Mouse (Mus musculus) ovary, postnatal 10 days (tissue): ENCODE measurements at regions not wholly inside any gene's neighbourhood (a gene's known extent, or its start where the extent isn't known, plus 50 kb on each side); places are given as distances from the start of the nearest gene placed in this dataset.

ENCODE experiments used
- DNase-seq: peaks from one replicate; pipeline ENCODE4 v3.0.0; 2022; ENCODE audit warnings: low spot score

DNA sequence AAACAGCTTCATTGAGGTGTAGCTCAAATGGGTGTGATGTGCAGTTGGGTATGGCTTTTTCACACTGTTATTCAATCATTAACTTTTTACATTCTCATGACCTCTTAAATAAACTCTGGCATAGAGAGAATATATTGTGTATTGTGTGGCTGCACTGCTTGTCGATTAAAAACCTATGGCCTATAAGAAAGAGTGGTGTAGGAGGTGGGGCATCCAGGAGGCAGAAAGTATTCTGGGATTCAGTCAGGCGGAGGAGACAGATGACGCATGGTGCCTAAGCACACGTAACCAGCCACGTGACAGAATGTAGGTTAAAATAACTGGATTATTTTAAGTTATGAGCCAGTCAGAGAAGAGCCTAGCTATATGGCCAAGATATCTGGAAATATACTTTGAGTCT lies 78.2 kb upstream of the Slc16a7 start:
- no peak for DNase-seq

DNA sequence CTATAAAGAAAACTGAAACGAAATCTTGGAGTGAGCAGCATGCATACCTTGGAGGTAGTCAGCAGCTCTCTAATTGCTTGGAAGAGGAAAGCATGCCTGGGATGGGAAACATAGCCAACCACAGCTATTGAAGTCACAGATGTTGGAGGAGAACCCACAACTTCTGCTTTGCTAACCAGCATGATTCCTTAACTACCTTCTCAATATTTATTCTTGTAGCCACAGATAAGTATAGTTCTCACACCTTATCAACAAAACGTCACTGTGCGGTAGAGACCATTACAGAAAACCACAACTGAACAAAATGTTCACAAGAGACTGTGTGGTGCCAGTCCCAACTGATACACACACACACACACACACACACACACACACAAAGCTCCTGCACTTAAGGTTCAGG lies 99.1 kb upstream of the Slc16a7 start:
- DNase-seq, result no peak

DNA sequence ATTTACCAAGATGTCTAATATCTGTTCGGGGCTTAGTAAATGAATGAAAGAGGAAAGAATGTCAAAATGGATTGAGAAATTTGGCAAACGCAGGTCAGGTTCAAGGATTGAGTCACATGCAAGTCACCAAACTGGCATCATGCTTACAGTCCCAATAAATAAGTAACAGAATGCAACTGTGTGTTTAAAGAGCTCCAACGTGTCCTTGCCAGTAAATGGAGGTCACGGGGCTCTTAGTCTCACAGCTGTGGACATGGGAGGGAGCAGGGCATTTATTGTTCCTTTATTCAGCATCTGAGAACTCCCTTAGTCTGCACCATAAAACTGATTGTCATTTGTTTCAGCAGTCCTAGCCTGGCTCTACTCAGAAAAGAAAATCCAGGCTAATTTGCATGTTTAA lies 101.1 kb upstream of the Slc16a7 start:
- DNase-seq, result no peak

DNA sequence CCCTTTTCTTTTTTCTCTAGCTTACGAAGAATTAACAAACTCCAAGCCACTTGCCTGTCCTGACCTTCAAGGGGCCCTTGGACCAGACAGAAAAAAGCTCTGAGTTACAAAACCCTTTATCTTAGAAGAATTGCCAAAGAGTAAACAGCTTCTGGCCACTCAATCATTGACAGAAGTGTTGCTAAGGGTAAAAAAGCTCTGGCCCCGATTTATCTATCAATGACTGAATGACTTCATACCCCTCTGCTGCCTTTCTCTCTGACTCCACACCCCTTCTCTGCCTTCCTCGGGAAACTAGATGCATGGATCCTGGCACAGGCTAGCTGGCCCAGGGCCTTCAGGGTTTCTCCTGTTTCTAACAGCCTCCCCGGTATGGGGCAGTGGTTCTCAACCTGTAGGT lies 105.2 kb upstream of the Slc16a7 start:
- no peak for DNase-seq

DNA sequence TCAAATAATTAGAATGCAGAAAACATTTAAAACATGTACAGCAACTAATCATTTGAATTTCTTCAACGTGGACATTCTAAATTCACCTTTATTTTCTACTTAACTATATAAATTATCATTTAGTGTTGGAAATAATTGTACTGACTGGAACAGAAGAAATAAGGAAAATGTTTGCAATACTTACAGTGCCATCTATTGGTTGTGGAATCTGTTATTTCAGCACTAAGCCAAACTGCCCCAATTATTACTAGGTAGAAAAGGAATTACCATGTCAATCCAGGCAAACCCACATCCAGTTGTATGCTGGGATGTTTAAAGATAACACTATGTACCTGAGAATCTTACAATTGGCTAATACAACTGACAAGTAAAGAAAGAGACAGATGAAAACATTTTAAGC lies 109.1 kb upstream of the Slc16a7 start:
- no peak for DNase-seq

DNA sequence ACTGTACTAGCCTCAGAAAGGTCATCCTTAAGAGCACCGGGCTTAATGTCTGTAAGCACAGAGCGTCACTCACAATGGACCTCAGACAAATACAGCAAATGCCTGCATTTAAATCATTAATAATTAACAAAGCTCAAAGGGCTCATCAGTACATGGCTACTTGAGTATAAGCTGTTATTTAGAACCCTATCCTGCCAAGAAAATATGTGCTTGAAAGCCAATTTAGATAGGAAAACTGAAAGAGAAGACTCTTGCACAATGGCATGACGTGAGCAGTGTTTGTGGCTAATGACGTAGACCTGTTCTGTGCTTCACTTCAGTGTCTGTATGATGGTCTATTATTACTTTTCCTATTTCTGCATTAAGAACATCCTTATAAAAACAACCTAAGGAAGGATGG lies 111.1 kb upstream of the Slc16a7 start:
- DNase-seq, result no peak

DNA sequence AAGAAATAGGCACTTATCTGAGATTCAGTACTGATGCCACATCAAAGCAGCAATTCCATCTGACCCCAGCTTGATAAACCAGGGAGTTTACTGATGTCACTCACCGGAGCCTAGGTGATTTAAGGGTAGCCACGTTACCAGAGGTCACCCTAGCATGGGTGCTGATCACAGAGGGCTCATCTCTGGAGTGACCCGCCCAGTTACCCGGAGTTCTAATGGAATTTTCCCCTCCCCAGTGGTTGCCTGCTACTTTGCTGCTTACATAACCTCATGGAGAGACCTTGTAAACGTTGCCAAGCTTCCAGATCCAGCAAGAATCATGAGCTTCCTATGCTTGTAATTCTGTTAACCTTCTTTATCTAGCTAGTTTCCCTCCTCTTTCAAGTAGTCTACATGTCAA lies 125.8 kb upstream of the Slc16a7 start:
- DNase-seq, result no peak

DNA sequence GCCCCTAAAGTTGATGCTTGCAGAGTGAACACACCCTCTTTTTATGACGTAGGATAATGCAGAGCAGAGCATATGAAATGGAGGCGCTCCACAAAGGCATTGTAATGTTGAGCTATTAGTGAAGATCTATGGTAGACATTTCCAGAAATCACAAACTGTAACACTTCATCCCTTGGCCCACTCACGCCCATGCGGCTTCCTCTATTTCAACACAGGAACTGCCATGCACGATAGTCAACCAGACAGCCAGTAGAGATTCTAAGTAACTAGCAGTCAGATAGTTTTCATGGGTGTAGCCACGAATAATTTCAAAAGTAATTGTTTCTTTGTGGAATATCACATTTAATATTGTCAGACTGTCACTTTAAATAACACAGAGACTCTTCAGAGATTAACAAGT lies 141.6 kb upstream of the Slc16a7 start:
- no peak for DNase-seq

DNA sequence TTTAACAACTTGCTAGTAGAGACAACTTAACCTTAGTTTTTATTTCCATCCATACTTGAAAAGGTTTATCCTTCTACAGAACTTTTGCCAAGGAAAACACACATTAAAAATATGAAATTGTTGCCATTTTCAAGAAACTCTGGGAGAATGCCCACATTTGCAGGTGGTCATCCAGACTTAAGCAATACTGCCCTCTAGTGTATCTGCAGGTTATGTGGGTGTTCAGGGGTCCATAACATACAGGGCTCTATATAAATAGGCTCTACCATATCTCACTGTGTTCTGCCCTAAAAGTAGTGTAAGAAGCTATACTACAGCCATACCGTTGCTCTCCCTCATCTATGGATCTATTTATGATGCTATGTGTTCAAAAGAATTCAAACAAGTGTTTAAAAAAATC lies 149.1 kb upstream of the Slc16a7 start:
- no peak for DNase-seq

DNA sequence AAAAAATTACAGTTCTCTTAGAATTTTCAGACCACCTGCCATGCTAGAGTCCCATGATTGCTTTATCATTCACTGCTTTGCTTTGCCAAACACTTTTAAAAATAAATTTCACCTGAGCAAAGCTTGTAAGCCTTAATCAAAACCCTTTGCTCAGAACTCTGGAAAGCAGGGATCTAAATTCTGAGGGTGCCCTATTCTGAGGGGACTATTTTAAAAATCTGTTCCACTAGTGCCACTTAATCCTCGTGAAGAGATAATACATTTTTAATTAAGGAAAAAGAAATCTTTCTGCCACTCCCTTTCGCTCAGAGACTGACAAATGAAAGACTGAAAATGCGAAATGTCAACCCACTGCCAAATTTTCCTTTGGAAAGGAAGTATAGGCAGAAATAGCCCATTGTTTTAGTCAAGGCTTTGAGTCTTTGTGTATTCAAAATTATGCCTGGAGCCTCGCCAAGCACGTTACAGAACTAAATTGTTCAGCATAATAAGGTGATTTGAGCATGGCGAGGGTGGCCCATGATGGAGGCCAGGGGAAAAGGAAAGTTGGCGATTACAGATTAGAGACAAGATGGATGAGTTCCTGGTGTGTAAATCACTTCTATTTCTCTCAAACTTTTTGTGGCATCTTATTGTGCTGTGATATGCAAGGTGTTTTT lies 197.4 kb upstream of the Slc16a7 start:
- DNase-seq, result no peak

DNA sequence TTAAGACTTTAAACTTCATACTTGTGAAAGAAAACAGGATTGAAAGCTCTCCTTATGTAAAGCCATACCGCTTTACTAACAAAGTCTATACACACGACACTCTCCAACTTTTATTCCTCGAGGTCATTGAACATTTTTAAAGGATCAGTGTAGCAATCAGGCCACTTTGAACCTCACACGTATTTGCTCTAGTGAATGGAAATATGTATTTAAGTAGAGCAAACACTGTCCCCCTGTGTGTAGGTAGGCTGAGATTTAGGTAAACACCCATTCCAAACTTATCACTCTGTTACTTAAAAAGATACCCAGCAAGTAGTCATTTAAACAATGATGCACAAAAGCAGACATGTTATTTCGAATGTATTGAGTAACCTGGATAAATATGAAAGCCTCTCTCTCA lies 203.7 kb upstream of the Slc16a7 start:
- DNase-seq, result no peak

DNA sequence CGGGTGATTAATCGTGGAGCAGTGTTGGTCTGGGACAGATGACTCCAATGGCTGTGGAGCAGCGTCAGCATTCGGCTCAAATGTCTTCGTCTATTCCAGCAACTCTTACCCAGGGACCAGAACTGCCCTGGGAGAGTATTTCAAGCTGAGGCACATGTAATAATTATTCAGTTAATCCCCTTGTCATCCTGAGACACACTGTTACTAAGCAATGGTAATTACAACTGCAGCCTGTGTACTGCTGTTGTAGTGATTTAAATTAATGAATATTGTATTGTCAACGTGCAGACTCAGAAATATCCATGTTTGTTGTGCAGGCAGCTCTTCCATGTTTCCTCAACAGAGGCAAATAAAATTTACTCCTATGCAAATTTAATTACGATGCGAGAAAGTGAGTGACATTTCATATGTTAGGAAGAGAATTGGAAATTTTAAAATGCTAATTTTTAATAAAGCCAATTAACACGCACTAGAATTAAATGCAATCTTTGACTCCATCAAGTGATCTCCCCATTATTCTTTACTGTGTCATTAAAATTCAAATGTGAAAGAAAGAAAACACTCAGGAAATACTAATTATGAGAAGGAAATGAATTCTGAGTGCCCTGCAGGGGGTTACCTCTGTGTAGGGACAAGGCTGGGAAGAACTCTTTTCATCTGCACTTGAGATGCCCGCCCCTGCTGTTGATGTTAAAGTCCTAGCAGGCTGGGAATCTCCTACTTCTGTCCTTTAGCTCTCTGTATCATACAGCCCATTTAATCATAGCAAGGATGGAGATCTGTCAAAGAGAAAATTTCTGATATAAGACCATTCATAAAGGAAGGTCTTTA lies 218.7 kb upstream of the Slc16a7 start:
- no peak for DNase-seq

DNA sequence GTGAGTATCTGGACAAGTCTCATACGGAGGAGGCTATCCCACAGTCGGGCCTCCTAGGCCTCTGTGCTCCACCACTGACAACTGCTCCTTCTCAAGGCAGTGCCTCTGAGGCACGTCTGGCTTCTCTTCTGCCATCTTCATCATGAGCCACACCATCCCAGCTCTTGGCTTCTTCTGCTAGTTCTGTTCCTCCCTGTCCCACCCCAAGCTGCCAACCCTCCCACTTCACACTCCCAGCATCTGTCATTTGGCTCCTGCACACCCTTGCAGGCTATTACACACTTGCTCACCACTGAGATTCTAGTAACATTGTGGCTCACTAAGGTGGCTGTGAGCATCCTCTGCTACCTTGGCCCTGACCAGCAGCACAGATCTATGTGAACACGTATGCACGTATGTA lies 221.1 kb upstream of the Slc16a7 start:
- no peak for DNase-seq

DNA sequence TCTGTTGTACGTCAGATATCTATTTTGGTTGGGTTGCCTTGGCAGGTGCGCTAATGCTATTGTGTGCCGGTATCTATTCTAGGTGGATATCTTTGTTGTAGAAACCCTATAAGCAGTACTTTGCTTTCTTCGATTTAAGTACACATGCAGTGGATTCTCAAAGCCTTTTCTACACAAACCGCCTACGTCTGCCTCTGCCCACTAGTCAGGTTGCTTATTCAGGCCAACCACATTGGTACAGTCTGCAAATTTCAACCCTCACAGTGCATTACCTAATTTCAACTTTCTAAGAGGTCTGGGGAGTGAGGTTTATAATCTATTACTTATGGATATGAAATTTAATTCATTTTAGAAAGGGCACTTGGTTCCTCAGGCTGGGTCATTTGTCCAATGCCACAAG lies 223.5 kb upstream of the Slc16a7 start:
- DNase-seq, result no peak

DNA sequence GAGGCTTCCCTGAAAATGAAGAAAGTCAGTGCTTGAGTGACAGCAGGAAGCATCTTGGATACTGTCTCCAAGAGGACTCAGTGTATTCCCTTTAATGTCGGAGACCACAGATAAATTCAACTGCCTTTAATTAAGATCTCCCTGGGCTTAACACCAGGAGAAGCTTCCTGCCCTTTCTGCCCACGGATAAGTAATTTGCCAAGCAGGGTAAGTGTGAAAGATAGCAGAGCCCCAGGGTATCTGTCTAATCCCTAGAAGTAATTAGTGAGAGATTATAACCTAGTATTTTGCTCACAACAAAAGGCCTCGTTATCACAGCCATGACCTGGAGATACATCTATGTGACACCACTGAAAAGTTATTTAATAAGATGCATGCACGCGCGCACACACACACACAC lies 232.1 kb upstream of the Slc16a7 start:
- no peak for DNase-seq

DNA sequence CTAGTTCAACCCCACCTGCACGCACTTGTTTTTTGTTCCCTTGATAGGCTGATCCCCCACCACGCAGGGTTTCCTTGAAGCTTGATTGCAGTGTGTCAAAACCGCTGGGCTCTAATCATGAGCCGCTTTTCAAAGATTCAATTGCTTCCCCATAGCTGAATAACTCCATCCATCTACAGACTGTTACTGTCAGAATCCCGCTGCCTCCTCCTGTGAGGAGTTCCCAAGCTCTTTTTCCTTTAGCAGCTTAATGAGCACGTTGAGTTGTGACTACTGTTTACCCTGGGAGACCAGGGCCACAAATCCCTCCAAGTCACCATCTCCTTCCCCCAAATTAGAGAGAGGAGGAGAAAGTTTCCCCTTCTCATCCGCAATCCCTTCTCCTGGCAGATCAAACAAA lies 234.6 kb upstream of the Slc16a7 start:
- no peak for DNase-seq

DNA sequence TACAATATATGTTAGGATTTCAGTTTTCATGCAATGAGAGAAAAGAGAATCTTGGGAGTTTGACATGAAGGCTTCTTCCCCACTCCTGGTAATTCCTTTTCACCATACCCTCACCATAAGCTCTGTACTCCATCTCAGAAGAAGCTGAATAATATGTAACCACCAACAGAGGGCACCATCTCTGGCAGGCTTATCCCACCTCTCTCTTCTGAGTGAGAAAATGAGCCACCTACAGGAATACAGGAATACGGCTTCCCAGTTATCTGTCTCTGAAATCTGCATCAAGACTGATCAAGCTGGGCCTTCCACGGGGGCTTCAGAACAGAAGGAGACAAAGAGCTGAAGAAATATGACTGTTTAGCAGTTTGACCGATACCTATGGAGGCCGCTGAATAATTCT lies 278.6 kb upstream of the Slc16a7 start:
- no peak for DNase-seq

DNA sequence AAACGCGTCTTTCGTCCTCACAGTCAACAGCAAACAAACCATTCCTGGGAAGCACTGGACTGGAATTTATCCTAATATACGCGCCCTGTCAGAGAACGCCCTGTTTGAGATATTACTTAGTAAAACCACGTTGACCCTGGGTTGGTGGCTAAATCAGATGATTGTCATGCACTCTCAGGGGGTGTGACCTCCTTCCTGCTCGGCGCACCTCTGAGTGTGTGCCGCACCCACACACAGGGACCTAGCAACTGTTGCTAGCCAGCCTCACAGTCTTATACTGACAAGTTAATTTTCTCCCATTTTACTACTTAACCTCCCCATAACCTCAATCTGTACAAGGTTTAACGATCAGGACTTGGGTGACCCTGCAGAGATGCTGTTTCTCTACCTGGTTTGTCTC lies 284.4 kb upstream of the Slc16a7 start:
- no peak for DNase-seq

DNA sequence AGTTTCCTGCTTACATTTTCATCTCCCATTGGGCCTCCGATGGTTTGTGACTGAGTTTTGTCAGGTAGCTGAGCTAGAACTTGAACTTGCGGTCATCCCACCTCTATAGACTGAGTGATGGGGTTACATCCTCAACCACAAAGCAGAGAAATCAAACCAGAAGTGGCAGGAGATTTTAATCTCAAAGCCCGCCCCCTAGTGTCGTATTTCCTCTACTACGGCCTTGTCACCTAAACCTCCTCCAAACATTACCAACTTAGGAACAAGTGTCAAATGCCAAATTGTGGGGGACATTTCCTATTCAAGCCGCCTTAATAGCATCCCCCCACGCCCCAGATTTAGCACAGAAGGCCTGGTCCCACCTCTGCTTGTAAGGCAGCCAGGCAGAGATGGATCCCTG lies 286.3 kb upstream of the Lrig3 start:
- DNase-seq, result no peak

DNA sequence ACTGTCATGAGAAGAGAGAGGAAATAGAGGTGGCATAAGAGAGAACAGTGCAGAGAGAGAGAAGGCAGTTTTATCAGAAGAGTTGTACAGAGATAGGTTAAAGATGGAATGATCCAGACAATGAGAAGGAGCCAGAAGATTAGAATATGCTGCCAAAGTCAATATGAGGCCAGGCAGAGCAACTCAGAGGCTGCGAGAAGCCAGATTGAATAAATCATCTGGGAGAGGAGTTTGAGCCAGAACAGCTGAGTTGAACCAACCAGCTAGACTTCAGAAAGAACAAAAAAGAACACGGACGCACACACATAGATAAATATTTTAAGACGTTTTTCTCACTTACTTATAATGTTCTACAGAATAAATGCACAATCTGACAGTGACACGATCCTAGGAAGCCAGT lies 280.8 kb upstream of the Lrig3 start:
- DNase-seq, result no peak

DNA sequence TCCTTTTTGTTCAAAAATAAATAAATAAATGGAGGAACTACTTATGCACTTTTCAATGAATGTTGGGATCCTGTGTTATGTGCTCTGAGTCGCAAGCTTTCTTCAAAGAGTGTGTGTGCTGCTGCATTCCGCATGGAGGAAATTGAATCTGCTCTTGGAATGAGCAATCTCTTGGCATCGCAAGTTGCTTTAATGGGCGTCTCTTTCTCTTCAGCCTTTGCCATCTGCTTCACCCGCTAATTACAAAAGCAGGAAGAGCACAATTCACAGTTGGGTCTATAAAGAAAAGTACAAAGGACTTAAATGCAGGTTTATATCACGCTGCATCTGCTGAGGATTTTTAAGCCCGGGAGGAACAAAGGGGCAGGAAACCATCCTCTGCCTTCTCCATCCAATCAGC lies 272.5 kb upstream of the Lrig3 start:
- no peak for DNase-seq

DNA sequence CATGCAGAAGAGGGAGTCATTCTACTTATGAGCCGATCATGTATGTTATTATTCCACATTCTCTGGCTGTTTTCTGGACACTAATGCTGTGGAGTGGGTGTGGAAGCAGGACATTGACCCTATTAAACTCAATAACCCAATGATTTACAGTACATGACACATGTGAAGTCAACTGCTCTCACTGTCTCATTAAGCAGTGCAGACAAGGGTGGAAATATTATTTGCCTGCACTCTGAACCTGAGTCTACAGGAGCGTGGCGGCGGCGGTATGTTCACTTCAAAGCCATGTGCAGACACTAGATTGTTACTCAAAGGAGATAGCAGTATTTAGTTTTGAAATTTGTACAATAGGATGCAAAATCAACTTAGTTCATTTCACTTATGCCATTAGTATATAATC lies 269.8 kb upstream of the Lrig3 start:
- DNase-seq, result no peak

DNA sequence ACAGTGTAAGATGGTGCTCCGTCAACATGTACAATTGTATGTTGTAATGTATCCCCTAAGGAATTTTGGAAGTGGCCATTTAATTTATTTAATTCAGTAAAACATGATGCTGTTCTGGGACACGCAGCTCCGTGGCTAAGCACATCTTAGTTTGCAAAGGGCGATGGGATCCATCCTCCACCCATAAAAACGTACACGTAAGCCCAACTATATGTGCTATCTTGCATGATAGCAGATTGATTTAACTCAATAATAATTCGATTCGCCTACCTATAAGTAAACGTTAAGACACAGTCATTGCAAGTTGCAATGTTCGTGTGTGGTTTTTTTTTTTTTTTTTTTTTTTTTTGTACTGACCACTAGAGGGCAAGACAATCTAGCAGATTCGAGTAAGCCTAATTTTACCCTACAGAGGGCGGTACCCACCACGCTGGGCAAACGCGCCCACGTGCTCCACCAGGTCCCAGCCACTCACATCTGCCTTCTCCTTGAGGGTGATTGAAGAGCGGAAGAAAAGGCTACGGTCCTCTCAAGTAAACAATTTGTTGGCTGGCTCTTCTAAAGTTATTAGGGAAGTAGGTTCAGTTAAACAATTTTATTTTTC lies 240.8 kb upstream of the Lrig3 start:
- DNase-seq, result peak; percentile 24

DNA sequence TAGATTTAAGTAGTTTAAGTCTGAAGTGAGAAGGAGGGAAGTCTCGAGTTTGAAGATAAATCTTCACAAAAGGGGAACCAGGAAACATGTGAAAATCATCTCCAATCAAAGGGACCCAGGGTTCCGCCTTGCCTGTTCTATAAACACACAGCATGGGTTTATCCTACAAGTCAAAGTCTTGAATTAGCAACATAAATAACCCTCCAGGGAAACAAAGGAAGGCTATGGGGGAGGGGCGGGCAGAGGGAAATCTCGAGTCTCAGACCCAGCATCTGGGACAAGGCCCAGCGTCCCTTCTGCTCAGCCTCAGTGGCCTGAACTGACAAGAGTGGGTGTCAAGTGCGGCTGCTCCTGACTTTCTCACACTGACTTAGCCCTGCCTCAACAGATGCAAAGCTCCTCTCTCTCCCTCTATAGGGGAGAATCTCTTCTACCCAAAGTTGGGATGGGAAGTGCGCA lies 240.3 kb upstream of the Lrig3 start:
- no peak for DNase-seq
